Mouse (Mus musculus): Measurements from ENCODE around the gene Gps2.
A peak's percentile ranks its signal among the peaks of the same experiment; 100 is the strongest.

The Gps2 gene

DNA sequence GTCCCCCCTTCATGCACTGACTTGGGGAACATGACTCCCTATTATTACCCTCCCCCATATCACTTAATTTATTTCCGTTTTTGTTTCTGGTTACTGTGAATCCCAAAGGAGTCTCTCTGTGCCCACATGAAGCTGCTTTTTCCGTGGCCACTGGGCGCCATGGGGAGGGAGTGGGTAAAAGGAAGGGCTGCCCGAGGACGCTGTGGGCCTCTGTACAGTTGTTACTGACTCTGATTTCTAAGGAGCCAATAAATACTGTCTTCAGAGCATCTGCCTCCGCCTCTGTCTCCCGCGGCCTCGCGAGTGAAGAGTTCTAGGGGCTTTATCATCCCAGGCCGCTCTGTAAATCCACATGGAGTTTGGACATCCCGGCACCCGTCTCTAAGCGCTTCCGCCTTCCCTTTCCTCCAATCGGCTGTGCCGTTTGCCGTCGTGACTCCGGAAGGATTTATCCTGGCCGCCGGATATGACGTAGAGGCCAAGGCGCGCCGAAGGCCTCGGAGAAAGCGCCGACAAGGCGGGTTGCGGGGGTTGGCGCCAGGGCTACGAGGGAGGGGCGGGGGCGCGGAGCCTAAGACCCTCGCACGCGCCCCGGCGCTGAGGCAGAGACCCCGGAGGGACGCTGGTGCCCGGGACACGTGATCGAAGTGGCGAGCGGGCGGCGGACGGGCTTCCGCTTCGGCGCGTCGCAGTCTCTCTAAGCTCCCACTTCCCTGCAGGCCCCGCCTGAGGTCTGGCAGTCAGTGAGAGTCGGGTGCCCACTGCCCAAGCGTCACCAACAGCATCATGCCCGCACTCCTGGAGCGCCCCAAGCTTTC lies at the start of gene Gps2:
Gps2 (plus strand) TSS at position 335 of the 818 bp plus-strand sequence.
- DNase-seq (ENCODE audit: low spot score): peak; percentile 81

DNA sequence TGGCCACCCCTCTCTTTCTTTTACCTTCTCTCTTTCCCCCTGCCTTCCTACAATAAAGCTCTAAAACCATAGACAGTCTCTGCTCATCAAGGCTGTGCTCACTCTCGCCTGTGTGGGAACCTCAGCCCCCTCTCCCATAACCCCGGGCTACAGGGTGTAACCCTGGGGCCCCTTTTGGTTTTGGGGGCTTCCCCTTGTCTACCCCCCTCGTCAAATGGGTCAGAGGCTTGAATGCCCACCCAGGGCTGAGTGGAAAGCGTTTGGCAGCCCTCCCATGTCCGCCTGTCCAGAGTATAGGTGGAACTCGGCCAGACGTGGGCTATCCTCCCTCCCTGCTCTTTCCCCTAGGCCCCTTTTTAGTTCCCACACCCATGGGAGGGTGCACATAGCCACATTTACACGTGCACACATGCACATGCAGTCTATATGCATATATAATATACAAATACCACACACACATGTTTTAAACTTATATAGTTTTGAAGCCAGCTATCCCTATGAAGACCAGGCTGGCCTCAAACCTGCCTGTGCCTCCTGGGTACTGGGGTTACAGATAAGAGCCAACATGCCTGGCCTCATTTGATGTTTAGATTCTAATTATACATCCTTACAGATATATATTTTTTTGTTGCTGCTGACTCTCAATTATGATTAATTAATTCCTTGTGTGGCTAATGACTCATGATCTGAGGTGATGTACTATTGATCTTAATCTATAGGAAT lies 49.4 kb upstream of the Gps2 start:
- DNase-seq (ENCODE audit: low spot score): no peak

DNA sequence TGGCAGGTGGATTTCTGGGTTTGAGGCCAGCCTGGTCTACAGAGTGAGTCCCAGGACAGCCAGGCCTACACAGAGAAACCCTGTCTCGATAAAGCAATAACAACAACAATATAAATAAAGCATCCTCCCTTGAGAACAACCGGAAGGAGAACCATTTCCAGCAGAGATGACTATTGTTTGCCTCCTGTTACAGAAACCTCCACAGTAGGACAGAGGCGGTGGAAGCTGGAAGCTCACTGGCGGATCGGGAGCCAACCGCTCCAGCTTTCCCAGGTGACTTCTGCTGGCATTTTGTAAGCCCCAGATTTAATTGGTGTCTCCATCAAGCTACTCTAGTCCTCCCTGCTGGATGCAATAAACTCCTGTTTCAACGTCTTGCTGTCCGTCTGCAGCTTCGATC lies 48.1 kb upstream of the Gps2 start:
- no peak for DNase-seq (ENCODE audit: low spot score)

DNA sequence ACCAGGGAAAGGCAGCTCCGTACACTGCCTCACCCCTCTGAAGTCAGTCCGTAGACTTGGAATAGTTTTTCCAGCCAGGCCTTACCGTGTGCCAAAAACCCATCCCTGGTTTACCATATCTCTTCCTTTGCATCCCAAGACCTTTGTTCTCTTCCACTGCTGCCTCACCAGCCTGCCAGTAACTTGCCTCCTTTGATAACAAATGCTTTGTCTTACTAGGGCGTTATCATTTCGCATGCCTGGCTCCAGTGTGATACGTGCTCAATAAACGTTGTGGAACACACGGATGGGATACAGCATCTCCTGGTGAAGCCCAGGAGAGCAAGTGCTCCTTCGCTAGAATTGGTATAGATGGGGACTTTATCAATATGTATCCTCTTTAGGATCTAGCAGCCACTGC lies 46.4 kb upstream of the Gps2 start:
- DNase-seq (ENCODE audit: low spot score): no peak

DNA sequence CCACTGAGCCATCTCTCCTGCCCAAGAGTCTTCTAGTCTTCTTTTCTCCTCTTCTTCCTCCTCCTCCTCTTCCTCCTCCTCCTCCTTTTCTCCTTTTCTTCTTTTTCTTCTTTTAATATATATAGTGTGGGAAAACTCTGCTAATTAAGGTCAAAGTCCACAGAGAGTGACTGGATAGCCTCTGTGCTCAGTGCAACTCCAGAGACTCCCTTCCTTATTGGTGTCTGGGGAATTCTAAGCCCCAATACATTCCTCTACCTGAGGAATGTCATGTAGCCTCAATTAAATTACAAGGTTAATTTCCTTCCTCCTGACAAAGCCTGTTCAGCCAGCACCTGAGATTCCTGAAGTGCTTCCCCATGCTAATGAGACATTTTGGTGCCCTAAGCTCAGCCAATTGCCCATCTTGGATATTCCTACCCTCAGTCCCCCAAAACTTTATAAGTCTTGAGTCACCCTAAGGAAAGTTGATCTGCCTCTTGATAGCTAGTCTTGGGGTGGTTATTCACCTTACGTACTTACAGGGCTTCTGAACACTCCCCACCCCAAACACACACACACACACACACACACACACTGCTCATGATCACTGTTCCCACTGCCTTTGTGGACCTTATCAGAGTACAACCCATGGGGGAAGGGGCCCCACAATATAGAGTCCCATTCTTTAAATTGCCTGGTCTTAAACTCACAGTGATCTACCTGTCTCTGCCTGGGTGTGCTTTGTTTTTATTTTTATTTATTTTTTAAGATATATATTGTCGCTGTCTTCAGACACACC lies 43.2 kb upstream of the Gps2 start:
- DNase-seq (ENCODE audit: low spot score): no peak

DNA sequence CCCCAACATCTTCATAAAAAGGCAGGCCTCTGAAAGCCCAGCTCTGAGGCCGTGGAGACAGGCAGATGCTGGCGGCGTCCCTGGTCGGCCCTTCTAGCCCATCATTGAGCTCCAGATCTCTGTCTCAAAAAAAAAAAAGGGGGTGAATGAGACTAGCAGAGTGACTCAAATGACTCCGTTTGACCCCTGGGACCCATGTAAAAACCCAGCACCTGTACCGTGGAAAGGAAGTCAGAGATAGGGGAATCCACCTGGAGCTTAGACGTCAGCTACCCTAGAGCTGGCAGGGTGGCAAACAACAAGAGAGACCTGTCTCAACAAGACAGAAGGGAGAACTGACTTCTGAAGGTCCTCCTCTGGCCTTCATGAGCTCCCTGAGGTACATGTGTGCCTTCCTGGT lies 41.9 kb upstream of the Gps2 start:
- no peak for DNase-seq (ENCODE audit: low spot score)

DNA sequence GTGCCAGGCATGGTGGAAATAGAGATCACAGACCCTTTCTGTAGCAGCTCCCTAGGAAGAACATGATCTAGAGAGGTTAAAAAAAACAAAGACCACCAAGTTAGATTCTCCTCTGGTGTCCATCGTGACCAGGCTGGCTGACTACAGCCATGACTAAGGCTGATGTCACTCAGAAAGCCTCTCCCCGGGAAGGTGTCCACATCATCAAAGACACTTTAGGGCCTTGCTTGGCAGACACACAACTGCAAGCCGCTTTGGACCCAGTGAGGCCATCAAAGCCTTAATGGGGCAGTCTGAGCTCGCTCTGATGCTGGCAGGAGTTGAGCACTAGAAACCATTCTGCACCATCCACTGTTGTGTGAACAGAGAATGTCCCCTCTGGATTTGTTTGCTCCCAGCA lies 41.2 kb upstream of the Gps2 start:
- DNase-seq (ENCODE audit: low spot score): no peak

DNA sequence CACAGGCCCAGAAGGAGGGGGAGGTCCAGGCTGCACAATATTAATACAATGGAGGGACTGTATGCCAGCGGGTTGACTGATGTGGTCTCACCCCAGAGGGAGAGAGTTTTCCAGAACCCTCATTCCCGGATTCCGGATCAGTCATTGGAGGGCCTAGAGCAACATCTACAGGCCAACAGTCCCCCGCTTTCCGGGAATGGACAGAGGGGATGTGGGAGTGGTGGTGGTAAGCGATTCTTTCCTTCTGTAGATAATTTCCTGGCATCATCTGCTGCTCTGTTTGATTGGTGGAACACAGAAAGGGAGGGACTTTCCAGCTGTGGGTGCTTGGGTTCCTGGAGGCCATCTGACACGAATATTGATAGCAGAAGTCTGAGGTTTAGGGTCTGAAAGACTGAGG lies 37.5 kb upstream of the Gps2 start:
- DNase-seq (ENCODE audit: low spot score): no peak

DNA sequence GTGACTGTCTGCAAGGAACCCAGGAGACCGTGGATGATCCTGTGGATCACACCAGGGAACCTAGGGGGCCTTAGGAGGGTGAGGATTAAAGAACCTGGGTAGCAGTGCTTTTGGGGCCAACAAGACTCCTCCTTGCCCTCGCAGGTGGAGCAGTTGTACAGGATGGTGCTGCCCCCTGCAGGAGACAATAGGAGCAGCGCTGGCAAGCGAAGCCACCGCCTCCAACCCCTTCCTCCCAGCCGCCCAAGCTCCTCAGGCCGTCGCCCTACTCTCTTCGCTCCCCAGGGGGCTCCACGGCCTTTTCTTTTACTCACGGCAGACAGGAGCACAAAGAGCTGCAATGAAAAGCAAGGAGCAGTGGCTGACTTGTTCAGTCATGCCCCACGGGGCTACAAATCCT lies 36.8 kb upstream of the Gps2 start:
- peak; percentile 53 for DNase-seq (ENCODE audit: low spot score)

DNA sequence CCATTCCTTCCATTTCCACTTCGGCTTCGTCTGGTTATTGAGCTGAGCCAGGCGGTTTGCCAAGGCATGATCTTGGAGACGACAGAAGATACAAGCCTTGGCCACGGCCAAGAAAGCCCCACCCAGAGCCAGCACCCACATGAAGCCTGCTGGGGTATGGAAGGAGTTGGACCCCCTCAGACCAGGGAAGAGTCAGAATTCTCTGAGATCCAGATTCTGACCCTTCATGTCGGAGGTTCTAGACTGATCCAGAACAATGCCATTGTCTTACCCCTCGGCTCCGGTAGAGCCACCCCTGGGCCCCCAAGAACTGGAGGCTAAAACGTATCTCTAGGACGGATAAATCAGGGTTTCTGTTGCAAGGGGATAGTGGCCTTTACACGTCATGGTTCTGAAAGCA lies 35.8 kb upstream of the Gps2 start, which contains the start of gene Tmem95:
Tmem95 (minus strand) TSS at position 141 of the 400 bp plus-strand sequence.
- no peak for DNase-seq (ENCODE audit: low spot score)

DNA sequence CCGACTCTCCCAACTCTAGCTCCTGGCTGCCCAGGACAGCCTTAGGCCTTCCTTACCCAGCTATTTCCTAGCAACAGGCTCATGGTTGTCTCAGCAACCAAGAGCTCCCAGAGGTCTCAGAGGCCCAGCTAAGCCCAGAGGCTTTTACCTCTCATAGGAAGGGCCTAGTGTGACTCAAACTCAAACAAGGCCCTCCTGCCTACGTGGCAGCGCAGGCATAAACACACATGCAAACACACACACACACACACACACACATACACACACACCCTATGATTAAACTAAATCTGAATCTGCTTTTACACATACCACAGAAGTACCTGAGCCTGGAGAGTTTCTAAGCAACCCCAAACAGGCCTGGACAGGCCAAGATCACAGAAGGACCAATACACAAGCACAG lies 35.3 kb upstream of the Gps2 start:
- DNase-seq (ENCODE audit: low spot score): no peak

DNA sequence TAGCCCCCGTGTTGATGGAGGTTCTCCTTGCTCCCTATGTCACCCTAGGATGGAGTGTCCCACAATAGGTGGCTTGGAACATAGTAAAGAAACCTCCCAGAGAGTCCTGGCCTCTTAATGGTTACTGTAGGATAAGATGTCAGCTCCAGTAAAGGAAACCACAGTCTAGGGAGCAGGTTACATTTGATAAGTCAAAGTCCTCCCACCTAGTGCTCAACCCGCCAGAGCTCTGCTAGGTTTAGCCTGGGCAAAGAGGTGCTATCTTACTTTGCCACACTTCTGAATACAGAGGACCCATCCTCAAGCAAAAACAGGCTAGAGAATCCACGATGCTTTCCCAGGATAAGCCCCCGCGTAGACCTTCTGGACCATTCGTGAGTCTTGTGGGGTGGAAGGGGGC lies 34.7 kb upstream of the Gps2 start:
- DNase-seq (ENCODE audit: low spot score): no peak

DNA sequence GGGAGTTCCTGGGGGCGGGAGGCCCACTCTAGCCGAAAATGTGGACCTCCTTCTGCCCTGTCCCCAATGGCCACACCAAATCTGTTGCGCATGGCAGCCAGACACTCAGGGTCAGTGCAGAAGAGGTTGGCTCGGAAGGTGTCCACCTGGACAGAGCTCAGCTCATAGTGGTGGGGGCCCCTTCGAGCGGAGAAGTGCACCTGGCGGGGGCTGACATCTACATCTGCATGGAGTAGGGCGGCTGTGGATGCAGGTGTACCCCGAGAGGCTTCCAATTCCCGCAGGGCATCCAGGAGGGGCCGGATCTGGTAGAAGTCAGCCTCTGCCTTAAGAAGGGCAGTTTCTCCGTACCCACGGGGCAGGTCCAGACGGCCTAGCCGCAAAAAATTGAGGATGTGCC lies 34.0 kb upstream of the Gps2 start:
- DNase-seq (ENCODE audit: low spot score): no peak

DNA sequence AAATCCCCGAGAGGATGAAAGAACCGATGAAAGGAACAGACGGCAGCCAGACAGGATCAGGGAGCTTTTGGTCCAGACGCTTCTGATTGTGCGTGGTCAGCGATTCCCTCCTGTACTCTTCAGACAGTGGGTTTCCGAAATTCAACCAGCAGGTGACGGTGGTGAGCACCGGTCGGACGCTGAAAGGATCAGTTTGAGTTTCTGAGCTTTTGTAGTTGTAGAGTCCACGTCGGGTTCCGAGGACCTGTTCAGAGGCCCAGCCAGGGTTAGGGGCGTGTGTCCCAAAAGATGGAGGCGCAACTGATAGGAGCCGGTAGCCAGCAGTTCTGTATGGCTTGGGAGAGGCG lies 33.2 kb upstream of the Gps2 start:
- no peak for DNase-seq (ENCODE audit: low spot score)

DNA sequence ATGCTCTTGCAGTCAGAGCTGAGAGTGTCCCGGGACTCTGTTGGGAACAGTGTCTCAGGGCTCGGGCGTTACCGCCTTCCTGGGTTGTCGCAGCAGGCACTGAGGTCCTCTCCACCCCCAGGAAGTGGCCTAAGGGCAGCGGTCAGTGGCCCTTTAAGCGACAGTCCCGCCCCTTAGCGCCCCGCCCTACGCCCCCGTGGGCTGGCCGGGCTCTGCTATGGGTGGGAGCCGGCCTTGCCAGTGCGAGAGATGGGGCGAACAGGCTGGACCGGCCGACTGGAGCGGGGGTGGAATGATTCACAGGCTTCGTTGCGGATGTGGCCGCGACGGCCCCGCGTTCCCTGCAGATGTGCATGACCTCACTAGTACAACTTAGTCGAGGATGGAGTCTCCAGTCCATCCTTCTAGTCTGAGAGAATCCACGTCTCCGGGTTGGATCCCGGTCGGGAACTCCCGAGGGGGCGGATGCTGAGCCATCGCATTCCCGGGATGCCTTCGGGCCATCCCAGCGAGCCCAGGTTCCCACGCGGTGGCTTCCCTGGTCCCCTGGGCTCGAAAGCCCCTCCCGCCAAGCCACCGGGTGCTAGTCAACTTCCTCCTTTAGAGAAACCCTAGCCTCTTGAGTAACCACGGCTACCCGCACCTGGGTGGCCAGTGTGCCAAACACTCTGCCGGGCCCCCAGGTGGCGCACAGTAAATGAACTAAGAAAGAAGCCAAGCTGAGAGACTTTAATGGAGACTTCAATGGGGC lies 32.7 kb upstream of the Gps2 start, which contains the start of gene Kctd11:
Kctd11 (minus strand) TSS at position 554 of the 751 bp plus-strand sequence.
- no peak for DNase-seq (ENCODE audit: low spot score)

DNA sequence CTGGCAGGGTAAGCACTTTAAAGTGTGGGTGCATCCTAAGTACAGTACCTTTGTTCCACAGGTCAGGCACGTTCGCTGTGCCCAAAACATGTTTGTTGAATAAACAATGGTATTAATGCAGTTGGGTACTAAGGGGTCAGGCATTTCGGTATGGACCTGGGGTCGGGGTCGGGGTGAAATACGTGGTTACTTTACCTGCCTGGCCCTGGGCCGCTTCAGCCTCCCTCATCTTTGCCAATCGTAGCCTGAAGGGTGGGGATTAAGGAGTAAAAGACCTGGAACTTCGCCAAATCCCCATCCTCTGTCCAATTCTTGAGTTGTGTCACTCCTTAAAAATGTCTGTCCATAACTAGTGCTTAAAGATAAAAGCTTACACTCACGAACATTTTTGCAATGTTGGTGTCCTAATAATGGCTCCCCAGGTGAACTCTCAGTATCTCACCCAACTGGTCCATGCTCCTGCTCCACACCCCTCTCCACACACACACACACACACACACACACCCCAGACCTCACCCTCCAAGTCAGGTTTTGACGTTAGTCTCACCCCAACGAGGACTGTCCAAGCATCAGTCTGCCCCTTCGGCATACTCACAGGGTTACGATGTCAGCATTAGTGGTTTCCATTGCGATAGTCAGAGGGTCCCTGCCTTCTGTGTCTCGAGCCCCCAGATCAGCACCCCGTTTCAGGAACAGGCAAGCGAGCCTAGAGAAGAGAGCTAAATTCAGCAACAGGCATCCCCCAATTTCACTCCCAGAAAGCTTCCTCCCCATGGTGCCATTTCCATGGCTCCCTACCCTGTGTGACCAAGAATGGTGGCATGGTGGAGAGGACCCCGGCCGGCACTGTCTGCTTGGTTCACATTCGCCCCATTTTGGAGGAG lies 31.7 kb upstream of the Gps2 start:
- DNase-seq (ENCODE audit: low spot score): no peak

DNA sequence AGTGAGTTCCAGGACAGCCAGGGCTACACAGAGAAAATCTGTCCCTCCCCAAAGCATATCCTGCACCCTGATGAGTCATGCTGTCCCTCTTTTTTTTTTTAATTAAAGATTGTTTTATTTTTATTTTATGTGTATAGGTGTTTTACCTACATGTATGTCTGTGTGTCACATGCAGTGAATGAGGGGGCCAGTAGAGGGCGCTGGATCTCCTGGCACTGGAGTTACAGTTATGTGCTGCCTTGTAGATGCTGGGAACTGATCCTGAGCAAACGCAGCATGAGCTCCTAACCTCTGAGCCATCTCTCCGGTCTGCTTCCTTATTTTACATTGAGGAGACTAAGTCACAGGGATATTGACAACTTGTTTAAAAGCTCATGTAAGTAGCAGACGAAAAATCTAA lies 30.6 kb upstream of the Gps2 start:
- no peak for DNase-seq (ENCODE audit: low spot score)

DNA sequence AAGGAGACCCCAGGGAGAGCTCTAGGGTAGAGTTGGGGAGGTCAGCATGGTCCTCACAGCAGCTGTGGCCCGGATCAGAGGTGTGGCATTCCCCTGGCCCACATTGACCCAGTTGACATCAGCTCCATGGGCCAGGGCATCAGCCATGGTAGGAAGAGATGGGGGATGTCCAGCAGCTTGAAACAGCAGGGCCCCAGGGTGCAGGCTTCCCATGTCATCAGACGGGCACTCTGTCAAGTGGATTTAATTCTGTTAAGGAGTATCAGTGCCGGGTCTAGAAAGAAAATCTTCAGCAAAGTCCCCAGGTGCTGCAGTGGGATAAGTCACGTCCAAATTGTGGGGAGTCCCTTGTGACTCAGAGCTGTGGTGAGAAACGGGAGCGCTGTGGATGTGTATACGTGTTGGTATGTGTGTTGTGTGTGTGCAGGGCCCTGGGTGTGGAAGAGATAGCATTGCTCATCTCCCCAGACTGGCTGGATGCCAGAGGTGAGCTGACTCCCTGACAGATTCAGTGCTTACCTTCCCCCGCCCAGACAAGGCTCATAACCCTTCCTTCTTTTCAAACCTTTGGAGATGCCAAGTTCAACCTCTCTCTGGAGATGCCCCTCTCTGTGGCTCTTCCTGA lies 30.0 kb upstream of the Gps2 start:
- no peak for DNase-seq (ENCODE audit: low spot score)

DNA sequence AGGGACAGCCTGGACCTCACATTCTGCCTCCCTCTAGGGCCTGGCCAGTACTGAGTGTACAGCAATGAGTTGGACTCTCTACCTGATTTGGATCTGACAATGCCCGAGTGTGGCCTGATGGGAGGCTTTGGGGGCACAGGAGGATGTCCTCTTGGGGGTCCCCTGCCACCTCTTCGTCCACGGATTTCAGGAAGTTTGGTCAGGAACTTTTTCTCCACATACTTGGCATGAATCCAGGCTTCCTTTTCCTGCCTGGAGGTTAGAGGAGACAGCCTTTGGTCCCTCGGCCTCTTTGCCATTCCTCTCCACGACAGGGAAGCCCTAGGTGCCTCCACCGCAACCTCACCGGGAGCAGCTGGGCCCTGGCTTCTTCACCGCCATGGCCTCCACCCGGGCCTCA lies 29.4 kb upstream of the Gps2 start:
- no peak for DNase-seq (ENCODE audit: low spot score)

DNA sequence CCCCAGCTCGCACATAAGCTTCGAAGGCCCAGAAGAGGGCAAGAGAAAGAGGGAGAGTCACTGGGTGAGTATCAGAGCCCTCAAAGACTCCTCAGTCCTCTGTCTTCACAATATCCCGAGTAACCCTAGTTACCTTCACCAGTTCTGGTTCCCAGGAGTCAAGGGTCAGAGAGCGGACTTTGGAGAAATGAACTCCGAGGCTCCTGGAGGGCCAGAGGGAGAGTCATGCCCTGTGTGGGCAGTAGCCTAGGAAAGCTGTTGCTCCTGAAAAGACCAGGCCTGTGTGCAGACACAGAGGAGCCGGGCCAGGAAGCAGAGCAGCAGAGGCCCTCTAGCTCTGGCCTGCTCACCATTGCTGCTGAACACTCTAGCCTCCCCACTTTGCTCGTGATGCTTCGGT lies 29.0 kb upstream of the Gps2 start:
- no peak for DNase-seq (ENCODE audit: low spot score)

Data from layer of hippocampus, adult 9-10 months (tissue).